Mouse (Mus musculus): ENCODE measurements at regions not wholly inside any gene's neighbourhood (a gene's known extent, or its start where the extent isn't known, plus 50 kb on each side); places are given as distances from the start of the nearest gene placed in this dataset.

GRCm38 (mm10) chr10:98212876-98213587 is 486.5 kb upstream of the C030005K15Rik start:
- Histone ChIP-seq H3K27ac (replicated peaks) (no peak overlapping the region), H3K27me3 (ENCODE audit: control insufficient read depth, insufficient read depth, low read length) (no peaks in the 10 kb centered on the region), H3K4me3 (ENCODE audit: low read depth, low read length) (no peak overlapping the region), H3K36me3 (ENCODE audit: control insufficient read depth, insufficient read depth, low read length) (no peaks in the 10 kb centered on the region), H3K4me1 (replicated peaks; ENCODE audit: control insufficient read depth, insufficient read depth) (no peaks in the 10 kb centered on the region), H3K4me2 (replicated peaks; ENCODE audit: low read depth) (no peak overlapping the region), H3K9ac (ENCODE audit: low read length) (no peak overlapping the region), H3K9me3 (ENCODE audit: control insufficient read depth, low read length) (no peaks in the 10 kb centered on the region)
- WGBS, result 27% methylated on average over 7 of the region's 7 CpGs
- DNase-seq (ENCODE audit: low spot score) (no peak), ATAC-seq (ENCODE audit: low FRiP score, low TSS enrichment) (no peak)
- TF ChIP-seq EP300 (optimal IDR thresholded peaks at IDR 0.05) (no peak), CTCF (IDR thresholded peaks at IDR 0.05; ENCODE audit: low read depth) (no peak)

DNA sequence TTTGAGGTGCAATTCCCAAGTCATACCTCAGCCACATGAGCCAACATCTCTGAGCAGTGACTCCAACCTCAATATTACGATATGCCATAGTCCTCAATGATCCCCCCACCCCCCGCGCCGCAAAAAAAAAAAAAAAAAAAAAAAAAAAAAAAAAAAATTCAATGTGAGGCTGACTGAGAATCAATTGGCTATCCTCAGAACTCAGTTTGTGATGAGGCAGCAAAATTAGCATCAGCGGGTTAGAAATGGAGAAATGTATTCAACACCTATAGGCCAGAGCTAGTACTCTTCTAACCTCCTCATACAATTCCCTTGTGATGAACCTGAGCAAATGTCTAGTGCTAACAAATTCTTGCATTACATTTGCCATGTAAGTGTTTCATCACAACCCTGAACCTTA is 504.5 kb upstream of the C030005K15Rik start:
- TF ChIP-seq CTCF (IDR thresholded peaks at IDR 0.05; ENCODE audit: low read depth), result no peak
- no peak for TF ChIP-seq EP300 (optimal IDR thresholded peaks at IDR 0.05)
- Histone ChIP-seq H3K4me3 (ENCODE audit: low read depth, low read length) (no peak overlapping the region), H3K27me3 (ENCODE audit: control insufficient read depth, insufficient read depth, low read length) (no peaks in the 10 kb centered on the region), H3K9me3 (ENCODE audit: control insufficient read depth, low read length) (no peaks in the 10 kb centered on the region), H3K4me1 (replicated peaks; ENCODE audit: control insufficient read depth, insufficient read depth) (no peaks in the 10 kb centered on the region), H3K36me3 (ENCODE audit: control insufficient read depth, insufficient read depth, low read length) (no peaks in the 10 kb centered on the region), H3K4me2 (replicated peaks; ENCODE audit: low read depth) (no peak overlapping the region), H3K9ac (ENCODE audit: low read length) (no peak overlapping the region), H3K27ac (replicated peaks) (no peak overlapping the region)
- DNase-seq (ENCODE audit: low spot score), result no peak
- 94% methylated on average over 5 of the region's 5 CpGs for WGBS
- no peak for ATAC-seq (ENCODE audit: low FRiP score, low TSS enrichment)

DNA sequence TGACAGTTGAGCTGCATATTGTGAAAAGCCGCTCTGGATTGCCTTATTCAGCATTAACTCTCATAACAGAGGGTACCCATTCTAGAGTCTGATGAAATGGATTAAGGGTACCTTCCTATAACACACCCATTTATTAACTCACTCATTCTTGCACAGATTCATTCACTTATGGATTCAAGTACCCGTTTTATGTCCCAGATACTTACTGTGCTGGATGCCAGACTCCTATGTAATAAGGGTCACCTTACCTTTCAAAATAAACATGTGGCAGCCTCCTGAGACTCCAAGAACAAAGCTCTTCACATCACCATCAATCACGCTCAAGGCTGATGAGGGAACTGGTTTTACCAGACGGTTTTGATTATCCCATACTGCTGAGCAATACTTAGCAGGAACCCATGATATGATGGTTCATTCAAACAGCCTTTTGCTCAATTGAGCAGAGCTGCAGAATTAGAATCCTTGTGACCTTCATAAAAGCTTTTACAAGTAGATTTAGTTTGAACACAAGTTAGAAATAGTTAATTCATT is 505.2 kb upstream of the C030005K15Rik start:
- no peaks in the 10 kb centered on the region for H3K36me3 ChIP-seq (ENCODE audit: control insufficient read depth, insufficient read depth, low read length)
- H3K4me2 ChIP-seq (replicated peaks; ENCODE audit: low read depth), result no peak overlapping the region
- no peak for TF ChIP-seq CTCF (IDR thresholded peaks at IDR 0.05; ENCODE audit: low read depth)
- no peak for TF ChIP-seq EP300 (optimal IDR thresholded peaks at IDR 0.05)
- H3K27ac ChIP-seq (replicated peaks), result no peak overlapping the region
- ATAC-seq (ENCODE audit: low FRiP score, low TSS enrichment), result no peak
- H3K4me1 ChIP-seq (replicated peaks; ENCODE audit: control insufficient read depth, insufficient read depth), result no peaks in the 10 kb centered on the region
- WGBS, result 45% methylated on average over 4 of the region's 4 CpGs
- no peak for DNase-seq (ENCODE audit: low spot score)
- no peaks in the 10 kb centered on the region for H3K9me3 ChIP-seq (ENCODE audit: control insufficient read depth, low read length)
- H3K27me3 ChIP-seq (ENCODE audit: control insufficient read depth, insufficient read depth, low read length), result no peaks in the 10 kb centered on the region
- H3K9ac ChIP-seq (ENCODE audit: low read length), result no peak overlapping the region
- H3K4me3 ChIP-seq (ENCODE audit: low read depth, low read length), result no peak overlapping the region

DNA sequence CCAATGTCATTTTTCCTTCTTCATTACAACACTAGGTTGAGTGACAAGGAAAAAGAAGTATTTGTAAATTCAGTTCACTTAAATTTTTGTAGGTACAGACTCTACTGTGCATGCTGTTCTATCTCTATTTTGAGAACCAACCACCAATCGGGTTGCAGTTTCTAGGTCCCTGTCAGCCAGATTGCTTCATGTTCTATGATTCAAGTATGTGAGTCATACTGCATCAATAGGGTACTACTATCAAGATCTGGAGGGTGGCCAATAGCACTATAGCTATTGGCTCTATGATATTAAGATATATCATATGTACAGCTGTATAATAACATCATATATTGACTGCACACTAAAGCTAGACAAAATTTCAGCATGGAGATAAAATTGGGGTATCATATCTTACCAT is 521.8 kb upstream of the C030005K15Rik start:
- Histone ChIP-seq H3K27me3 (ENCODE audit: control insufficient read depth, insufficient read depth, low read length) (no peaks in the 10 kb centered on the region), H3K27ac (replicated peaks) (no peak overlapping the region), H3K4me1 (replicated peaks; ENCODE audit: control insufficient read depth, insufficient read depth) (no peaks in the 10 kb centered on the region), H3K36me3 (ENCODE audit: control insufficient read depth, insufficient read depth, low read length) (no peaks in the 10 kb centered on the region), H3K9me3 (ENCODE audit: control insufficient read depth, low read length) (no peaks in the 10 kb centered on the region), H3K4me2 (replicated peaks; ENCODE audit: low read depth) (no peak overlapping the region), H3K9ac (ENCODE audit: low read length) (no peak overlapping the region), H3K4me3 (ENCODE audit: low read depth, low read length) (no peak overlapping the region)
- TF ChIP-seq CTCF (IDR thresholded peaks at IDR 0.05; ENCODE audit: low read depth) (no peak), EP300 (optimal IDR thresholded peaks at IDR 0.05) (no peak)
- DNase-seq (ENCODE audit: low spot score) (no peak), ATAC-seq (ENCODE audit: low FRiP score, low TSS enrichment) (no peak)
- 88% methylated on average over 1 of the region's 1 CpGs for WGBS

DNA sequence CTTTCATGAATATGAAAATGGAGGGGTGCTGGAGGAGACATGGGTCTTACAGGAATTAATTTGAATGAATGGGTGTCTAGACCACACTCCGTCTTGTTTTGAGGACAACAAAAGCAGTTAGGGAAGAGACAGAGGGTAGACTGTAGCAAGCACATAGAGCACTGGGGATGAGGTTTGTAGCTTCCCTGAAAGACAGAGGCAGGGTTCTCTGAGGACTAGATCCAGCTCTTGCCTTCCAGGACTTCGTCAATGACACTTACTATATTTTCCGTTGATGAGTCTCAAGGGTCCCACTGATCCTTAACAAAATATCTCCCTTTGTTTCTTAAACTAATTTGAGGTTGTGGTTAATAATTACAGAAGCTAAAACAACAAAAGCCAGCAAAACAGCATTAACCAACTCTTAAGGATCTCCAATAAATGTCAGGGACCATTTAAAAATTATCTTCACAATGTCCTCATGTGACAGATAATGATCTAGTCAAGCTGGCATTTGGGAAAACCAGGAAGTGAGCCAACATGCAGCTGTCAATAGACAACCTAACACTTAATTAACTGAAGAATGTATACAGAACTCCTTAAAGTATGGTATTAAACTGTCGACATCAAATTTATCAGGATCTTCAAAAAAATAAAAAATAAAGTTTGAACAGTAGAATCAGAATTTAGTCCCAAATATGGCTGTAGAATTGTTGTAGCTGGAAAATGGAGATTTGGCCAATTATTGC is 531.6 kb upstream of the C030005K15Rik start:
- no peak for ATAC-seq (ENCODE audit: low FRiP score, low TSS enrichment)
- Histone ChIP-seq H3K9ac (ENCODE audit: low read length) (no peak overlapping the region), H3K4me3 (ENCODE audit: low read depth, low read length) (no peak overlapping the region), H3K36me3 (ENCODE audit: control insufficient read depth, insufficient read depth, low read length) (no peaks in the 10 kb centered on the region), H3K4me2 (replicated peaks; ENCODE audit: low read depth) (no peak overlapping the region), H3K9me3 (ENCODE audit: control insufficient read depth, low read length) (no peaks in the 10 kb centered on the region), H3K27me3 (ENCODE audit: control insufficient read depth, insufficient read depth, low read length) (no peaks in the 10 kb centered on the region), H3K27ac (replicated peaks) (no peak overlapping the region), H3K4me1 (replicated peaks; ENCODE audit: control insufficient read depth, insufficient read depth) (no peaks in the 10 kb centered on the region)
- WGBS, result 62% methylated on average over 4 of the region's 4 CpGs
- no peak for TF ChIP-seq EP300 (optimal IDR thresholded peaks at IDR 0.05)
- TF ChIP-seq CTCF (IDR thresholded peaks at IDR 0.05; ENCODE audit: low read depth), result no peak
- DNase-seq (ENCODE audit: low spot score), result no peak

DNA sequence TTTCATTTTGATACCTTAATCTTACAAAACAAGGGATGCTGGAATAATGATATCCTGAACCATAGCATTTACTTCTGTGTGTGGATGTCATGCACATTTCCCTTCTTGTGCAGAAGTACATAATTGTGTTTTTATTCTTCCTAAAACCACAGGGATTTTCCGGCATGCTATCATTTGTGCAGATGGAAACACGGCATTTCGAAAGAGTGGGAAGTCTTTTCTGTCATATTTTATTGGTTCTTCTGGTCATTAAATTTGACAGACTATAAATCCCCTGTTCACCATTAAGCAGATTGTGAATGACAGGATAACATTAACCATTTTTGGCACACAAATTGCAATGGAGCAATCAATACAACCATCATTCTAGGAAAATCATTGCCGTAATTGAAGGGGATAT is 532.7 kb upstream of the C030005K15Rik start:
- H3K9ac ChIP-seq (ENCODE audit: low read length), result no peak overlapping the region
- 92% methylated on average over 4 of the region's 4 CpGs for WGBS
- H3K36me3 ChIP-seq (ENCODE audit: control insufficient read depth, insufficient read depth, low read length), result no peaks in the 10 kb centered on the region
- H3K4me3 ChIP-seq (ENCODE audit: low read depth, low read length), result no peak overlapping the region
- no peaks in the 10 kb centered on the region for H3K9me3 ChIP-seq (ENCODE audit: control insufficient read depth, low read length)
- H3K4me2 ChIP-seq (replicated peaks; ENCODE audit: low read depth), result no peak overlapping the region
- no peak for TF ChIP-seq CTCF (IDR thresholded peaks at IDR 0.05; ENCODE audit: low read depth)
- TF ChIP-seq EP300 (optimal IDR thresholded peaks at IDR 0.05), result no peak
- no peak overlapping the region for H3K27ac ChIP-seq (replicated peaks)
- H3K4me1 ChIP-seq (replicated peaks; ENCODE audit: control insufficient read depth, insufficient read depth), result no peaks in the 10 kb centered on the region
- H3K27me3 ChIP-seq (ENCODE audit: control insufficient read depth, insufficient read depth, low read length), result no peaks in the 10 kb centered on the region
- DNase-seq (ENCODE audit: low spot score) (no peak), ATAC-seq (ENCODE audit: low FRiP score, low TSS enrichment) (no peak)
